Mouse (Mus musculus) CH12.LX (cell line): ENCODE results near the gene Gm21983.

Experiments
- CTCF ChIP-seq, 2 experiments: IDR thresholded peaks in 1 of 2; conservative IDR thresholded peaks in 1 of 2; 2 replicates each; pipeline ENCODE4 v1.5.1; 2011 to 2012; ENCODE audit warnings: low read depth in 2 of 2, low read length in 2 of 2, improper control_type of control experiment in 1 of 2, inconsistent platforms in 1 of 2, mild to moderate bottlenecking in 1 of 2, moderate library complexity in 1 of 2
- GABPA ChIP-seq: IDR thresholded peaks from 2 replicates; pipeline ENCODE4 v1.6.1; 2012; ENCODE audit warnings: low read depth, low read length, improper control_type of control experiment, inconsistent platforms; ENCODE audit not compliant: insufficient replicate concordance
- HCFC1 ChIP-seq: IDR thresholded peaks from 2 replicates; pipeline ENCODE4 v1.6.1; 2012; ENCODE audit warnings: low read depth, mild to moderate bottlenecking, inconsistent platforms, low read length, improper control_type of control experiment
- JUND ChIP-seq: conservative IDR thresholded peaks from 2 replicates; pipeline ENCODE4 v1.6.1; 2011; ENCODE audit warnings: low read depth, low read length, improper control_type of control experiment
- MAX ChIP-seq: IDR thresholded peaks from 2 replicates; pipeline ENCODE4 v1.6.1; 2011; ENCODE audit warnings: low read length, improper control_type of control experiment
- NRF1 ChIP-seq: IDR thresholded peaks from 2 replicates; pipeline ENCODE4 v1.6.1; 2014; ENCODE audit warnings: low read depth, mild to moderate bottlenecking, inconsistent platforms, low read length, improper control_type of control experiment, moderate library complexity
- POLR2A ChIP-seq: IDR thresholded peaks from 2 replicates; pipeline ENCODE4 v1.6.1; 2011; ENCODE audit warnings: low read depth, mild to moderate bottlenecking, improper control_type of control experiment, low read length
- SMC3 ChIP-seq: IDR thresholded peaks from 2 replicates; pipeline ENCODE4 v1.6.1; 2011; ENCODE audit warnings: low read depth, low read length, improper control_type of control experiment
- TCF12 ChIP-seq: IDR thresholded peaks from 2 replicates; pipeline ENCODE4 v1.6.1; 2014; ENCODE audit warnings: low read depth, mild to moderate bottlenecking, inconsistent platforms, low read length, improper control_type of control experiment
- USF2 ChIP-seq: conservative IDR thresholded peaks from 2 replicates; pipeline ENCODE4 v1.6.1; 2011; ENCODE audit warnings: low read depth, low read length, improper control_type of control experiment
- ZKSCAN1 ChIP-seq: IDR thresholded peaks from 2 replicates; pipeline ENCODE4 v1.6.1; 2012; ENCODE audit warnings: low read depth, inconsistent platforms, low read length, improper control_type of control experiment, borderline replicate concordance
- ZMIZ1 ChIP-seq: IDR thresholded peaks from 2 replicates; pipeline ENCODE4 v1.6.1; 2012; ENCODE audit warnings: low read depth, mild to moderate bottlenecking, inconsistent platforms, low read length, improper control_type of control experiment

DNA sequence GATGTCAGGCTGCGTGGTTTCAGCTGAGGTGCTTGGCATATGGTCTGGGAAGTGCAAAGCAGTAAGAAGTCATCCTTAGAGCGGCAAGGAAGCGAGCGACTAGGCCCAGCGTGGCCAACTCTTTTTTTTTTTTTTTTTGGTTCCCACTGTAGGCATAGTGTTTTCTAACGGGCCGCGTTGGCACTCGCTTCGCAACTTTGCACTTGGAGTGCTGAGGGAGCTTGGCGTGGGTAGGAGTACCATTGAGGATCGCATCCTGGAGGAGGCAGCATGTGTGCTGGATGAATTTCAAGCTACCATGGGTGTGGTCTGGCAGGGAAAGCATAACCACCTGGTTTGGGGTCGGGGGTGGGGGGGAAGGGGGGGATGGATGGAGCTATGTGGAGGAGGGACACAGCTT is 24.9 kb downstream of the Gm21983 start:
- TF ChIP-seq ZKSCAN1 (no peak), SMC3 (no peak), TCF12 (no peak), CTCF (conservative IDR thresholded peaks at IDR 0.05 in 1 of 2, IDR thresholded peaks at IDR 0.05 in 1 of 2; ENCODE audit: low read depth in 2 of 2, low read length in 2 of 2) (no peak), USF2 (no peak), JUND (no peak), ZMIZ1 (no peak), POLR2A (no peak), NRF1 (no peak), HCFC1 (no peak), GABPA (no peak), MAX (no peak)
